In genomic region chr14:75197660-75198059, GRCm38 (mm10) we compare ENCODE assay signal across 13 mouse cellular contexts. TPM values are rescaled to one million over a fixed set of nuclear protein-coding genes. Genes with fewer than 3 reads are reported as not detected.
A peak's percentile ranks its signal among the peaks of the same experiment; 100 is the strongest.
DNase-seq lines count a peak whose midpoint lies in the region; ATAC-seq lines count a peak whose summit lies in the region.
"Had no signal": no experiment of that assay in that cellular context is flagged by ENCODE, and none has a peak within 500 bp of the region (broad histone marks: within the 10 kb centered on the region; RNA-seq: fewer than 3 reads in every experiment).

No protein-coding gene starts in this region.

- 0 out of 2 replicates have a peak, but pooled peaks cover 4% of the 10 kb centered on the region for H3K4me1 ChIP-seq in intestine, embryonic 15.5 days (replicated peaks)
- no peaks in the 10 kb centered on the region for H3K4me1 ChIP-seq in hindbrain, embryonic 11.5 days (replicated peaks; ENCODE audit: control insufficient read depth, insufficient read depth, low read length)
- H3K4me1 ChIP-seq: embryonic facial prominence, embryonic 15.5 days; limb, embryonic 13.5 days had no signal

- peak; percentile 26 for DNase-seq in thymus, postnatal 14 days
- DNase-seq in thymus, adult 18-20 months: no peak
- DNase-seq in cerebellum, adult 11 months: no peak
- no peak for DNase-seq in hindbrain, embryonic 11.5 days (ENCODE audit: low spot score)

- no peaks in the 10 kb centered on the region for H3K36me3 ChIP-seq in intestine, embryonic 15.5 days
- no peaks in the 10 kb centered on the region for H3K36me3 ChIP-seq in hindbrain, embryonic 11.5 days (ENCODE audit: control insufficient read depth, insufficient read depth, low read length)
- H3K36me3 ChIP-seq: embryonic facial prominence, embryonic 15.5 days; limb, embryonic 13.5 days had no signal

- peak; percentile 94 for ATAC-seq in intestine, embryonic 15.5 days
- peak; percentile 84 for ATAC-seq in megakaryocyte-erythroid progenitor cell, adult 5-6 weeks (replicated peaks; ENCODE audit: low FRiP score, low TSS enrichment, poor library complexity, severe bottlenecking)
- ATAC-seq in erythroblast, adult 5-6 weeks (replicated peaks; ENCODE audit: low FRiP score, poor library complexity, severe bottlenecking): no peak
- ATAC-seq in hindbrain, embryonic 11.5 days (ENCODE audit: low FRiP score): no peak

- no peak overlapping the region for H3K4me3 ChIP-seq in intestine, embryonic 15.5 days (replicated peaks)
- H3K4me3 ChIP-seq in hindbrain, embryonic 11.5 days (ENCODE audit: low read depth, low read length): no peak overlapping the region
- H3K4me3 ChIP-seq: embryonic facial prominence, embryonic 15.5 days; limb, embryonic 13.5 days had no signal

- no peaks in the 10 kb centered on the region for H3K27me3 ChIP-seq in intestine, embryonic 15.5 days (replicated peaks)
- no peaks in the 10 kb centered on the region for H3K27me3 ChIP-seq in hindbrain, embryonic 11.5 days (ENCODE audit: control insufficient read depth, insufficient read depth, low read length)
- H3K27me3 ChIP-seq: embryonic facial prominence, embryonic 15.5 days; limb, embryonic 13.5 days had no signal

- peak overlapping the region; percentile 31 for H3K4me2 ChIP-seq in intestine, embryonic 15.5 days (replicated peaks)
- no peak overlapping the region for H3K4me2 ChIP-seq in hindbrain, embryonic 11.5 days (replicated peaks; ENCODE audit: low read depth, low read length)
- H3K4me2 ChIP-seq: embryonic facial prominence, embryonic 15.5 days; limb, embryonic 13.5 days had no signal

- 35% methylated on average over 7 of the region's 7 CpGs for WGBS in intestine, embryonic 15.5 days
- WGBS in hindbrain, embryonic 11.5 days: 71% methylated on average over 7 of the region's 7 CpGs

- no peak overlapping the region for H3K9ac ChIP-seq in intestine, embryonic 15.5 days
- no peak overlapping the region for H3K9ac ChIP-seq in hindbrain, embryonic 11.5 days (ENCODE audit: low read depth, low read length)
- H3K9ac ChIP-seq: embryonic facial prominence, embryonic 15.5 days; limb, embryonic 13.5 days had no signal

- no peaks in the 10 kb centered on the region for H3K9me3 ChIP-seq in intestine, embryonic 15.5 days
- H3K9me3 ChIP-seq in hindbrain, embryonic 11.5 days (ENCODE audit: control insufficient read depth, low read length): no peaks in the 10 kb centered on the region
- H3K9me3 ChIP-seq: embryonic facial prominence, embryonic 15.5 days; limb, embryonic 13.5 days had no signal

- H3K27ac ChIP-seq in intestine, embryonic 15.5 days: peak overlapping the region; percentile 13; the same call in 1 of the 2 replicates
- H3K27ac ChIP-seq in hindbrain, embryonic 11.5 days (ENCODE audit: low read depth, low read length): no peak overlapping the region
- H3K27ac ChIP-seq: embryonic facial prominence, embryonic 15.5 days; limb, embryonic 13.5 days had no signal

RNA-seq across cellular contexts. Expression of gene Cpb2, which starts 44.4 kb away (rescaled TPM):
- 4.0 and 4.7 TPM in 2 replicates for polyA plus RNA-seq in intestine, embryonic 15.5 days (2015; fragmentation: Nextera tagmentation; extraction: Ambion mirVana)
- not detected in 2 replicates for total RNA-seq in megakaryocyte-erythroid progenitor cell, adult 5-6 weeks (2014; fragmentation: Nextera tagmentation)
- not detected in 2 replicates for total RNA-seq in megakaryocyte-erythroid progenitor cell, adult 5-6 weeks (2017)
- total RNA-seq in erythroblast, adult 5-6 weeks (2015; ENCODE audit: low replicate concordance): not detected in 2 replicates
- total RNA-seq in erythroblast, adult 5-6 weeks (2017; ENCODE audit: low replicate concordance): not detected in 2 replicates
- not detected in 2 replicates for polyA plus RNA-seq in hindbrain, embryonic 11.5 days (2014; fragmentation: Nextera tagmentation; extraction: Ambion mirVana)
- total RNA-seq: heart, postnatal 10 days; layer of hippocampus, postnatal 25 days had no signal
- polyA plus RNA-seq: embryonic facial prominence, embryonic 15.5 days; frontal cortex, adult 2 months; gonadal fat pad, adult 2 months; limb, embryonic 13.5 days had no signal

Comparison
In these comparisons a context has a peak if more than half of its experiments do, and no peak if none do; other contexts are left out.
1. ATAC-seq: peak in intestine, embryonic 15.5 days (single experiment) and megakaryocyte-erythroid progenitor cell, adult 5-6 weeks (single experiment); none in erythroblast, adult 5-6 weeks (single experiment) and hindbrain, embryonic 11.5 days (single experiment).